14 mouse cellular contexts compared by ENCODE assay signal in the genomic region with DNA sequence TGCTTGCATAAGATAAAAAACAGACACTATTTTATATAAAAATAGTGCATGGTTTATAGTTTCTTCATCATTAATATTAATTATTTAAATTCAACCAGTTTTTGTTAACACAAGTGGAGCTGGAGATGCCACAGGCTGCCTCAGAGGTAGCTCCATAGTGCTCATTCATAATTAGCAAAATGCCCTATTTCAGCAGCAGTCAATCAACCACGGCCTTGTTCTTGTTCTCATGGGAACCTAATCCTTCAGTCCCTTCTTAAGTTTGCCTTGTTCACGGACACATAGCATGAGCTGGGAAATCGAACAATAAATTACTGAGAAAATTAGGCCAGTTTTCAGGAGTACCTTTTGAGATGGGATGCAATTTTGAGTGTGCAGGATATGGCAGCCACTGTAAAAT.
"Had no signal": no experiment of that assay in that cellular context is flagged by ENCODE, and none has a peak within 500 bp of the region (broad histone marks: within the 10 kb centered on the region; RNA-seq: fewer than 3 reads in every experiment).

No protein-coding gene starts in this region.

- H3K9ac ChIP-seq: liver, embryonic 15.5 days; neural tube, embryonic 13.5 days had no signal

- H3K9me3 ChIP-seq: limb, embryonic 10.5 days; liver, embryonic 15.5 days; neural tube, embryonic 13.5 days had no signal

- H3K27ac ChIP-seq: left cerebral cortex, adult 2 months; limb, embryonic 10.5 days; liver, embryonic 15.5 days; neural tube, embryonic 13.5 days; stomach, postnatal 0 days had no signal

- H3K4me1 ChIP-seq: limb, embryonic 10.5 days; liver, embryonic 15.5 days; neural tube, embryonic 13.5 days had no signal

- H3K4me2 ChIP-seq: liver, embryonic 11.5 days; liver, embryonic 15.5 days; neural tube, embryonic 13.5 days had no signal

- H3K4me3 ChIP-seq: left cerebral cortex, adult 2 months; limb, embryonic 10.5 days; liver, embryonic 15.5 days; neural tube, embryonic 13.5 days had no signal

- DNase-seq: kidney, adult 18-20 months; kidney, postnatal 14 days; lung, adult 2 months; lung, postnatal 36 days; right cerebral cortex, adult 18-20 months; thymus, adult 18-20 months; thymus, postnatal 14 days had no signal

- H3K36me3 ChIP-seq: limb, embryonic 10.5 days; liver, embryonic 15.5 days; neural tube, embryonic 13.5 days had no signal

- H3K27me3 ChIP-seq: liver, embryonic 15.5 days; neural tube, embryonic 13.5 days had no signal

- ATAC-seq: lung, postnatal 0 days had no signal
